Mouse (Mus musculus) spleen, adult 2 months (tissue): ENCODE results near the gene Cabp2.

ENCODE experiments used
- CTCF ChIP-seq: fragments of 200-500 bp; IDR thresholded peaks from 2 replicates; pipeline ENCODE4 v1.5.1; 2011; ENCODE audit warnings: mild to moderate bottlenecking, inconsistent platforms; ENCODE audit not compliant: insufficient read depth, insufficient read length, insufficient replicate concordance; ENCODE audit errors: extremely low read depth
- POLR2A ChIP-seq: fragments of 200-500 bp; IDR thresholded peaks from 2 replicates; pipeline ENCODE4 v1.6.1; 2011; ENCODE audit warnings: low read depth, low read length, inconsistent platforms

DNA sequence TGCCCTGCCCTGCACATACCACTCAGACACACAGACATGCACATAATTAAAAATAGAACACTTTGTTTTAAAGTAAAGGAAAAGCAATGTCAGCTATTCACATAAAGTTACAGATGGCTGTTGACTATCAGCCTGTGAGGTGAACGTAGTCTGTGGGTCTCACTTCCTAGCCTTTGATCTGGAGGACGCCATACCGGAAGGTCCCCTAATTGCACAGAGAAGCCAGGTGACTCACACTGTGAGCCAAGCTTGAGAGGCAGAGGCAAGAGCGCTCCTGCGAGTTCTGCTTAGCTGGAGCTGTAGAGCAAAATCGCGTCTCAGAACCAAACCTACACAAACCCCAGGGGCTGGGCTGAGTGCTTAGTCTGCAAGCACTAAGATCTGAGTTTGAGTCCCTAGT is 12.4 kb downstream of the Cabp2 start:
- TF ChIP-seq POLR2A (no peak), CTCF (no peak)
